Mouse (Mus musculus) forebrain, embryonic 16.5 days (tissue): ENCODE measurements around the gene Gnb4. TPM values are rescaled to one million over a fixed set of nuclear protein-coding genes. Genes with fewer than 3 reads are reported as not detected.

Experiments used
- ATAC-seq: fragments of 200-750 bp; cut with Nextera tagmentation; 2 replicates; pipeline ENCODE4 v1.8.0; 2017; ENCODE audit warnings: mild to moderate bottlenecking, moderate library complexity
- H3K27ac ChIP-seq: fragments of 300-500 bp; sonication (generic); 2 replicates; pipeline ENCODE4 v1.5.1; 2014; ENCODE audit warnings: low read length, control low read depth
- H3K27me3 ChIP-seq: fragments of 300-500 bp; sonication (generic); replicated peaks from 2 replicates; pipeline ENCODE4 v1.6.1; 2014; ENCODE audit warnings: low read length; ENCODE audit not compliant: control insufficient read depth, insufficient read depth
- H3K36me3 ChIP-seq: fragments of 300-500 bp; sonication (generic); 2 replicates; pipeline ENCODE4 v1.6.1; 2014; ENCODE audit not compliant: control insufficient read depth, insufficient read depth
- H3K4me1 ChIP-seq: fragments of 300-500 bp; sonication (generic); replicated peaks from 2 replicates; pipeline ENCODE4 v1.6.1; 2014; ENCODE audit warnings: low read length; ENCODE audit not compliant: control insufficient read depth, insufficient read depth
- H3K4me2 ChIP-seq: fragments of 300-500 bp; sonication (generic); 2 replicates; pipeline ENCODE4 v1.6.1; 2014; ENCODE audit warnings: mild to moderate bottlenecking, low read length, control low read depth
- H3K4me3 ChIP-seq: fragments of 300-500 bp; sonication (generic); replicated peaks from 2 replicates; pipeline ENCODE4 v1.5.1; 2014; ENCODE audit warnings: mild to moderate bottlenecking, low read length, control low read depth
- H3K9ac ChIP-seq: fragments of 300-500 bp; sonication (generic); replicated peaks from 2 replicates; pipeline ENCODE4 v1.6.1; 2014; ENCODE audit warnings: low read depth, low read length, control low read depth
- H3K9me3 ChIP-seq: fragments of 300-500 bp; sonication (generic); 2 replicates; pipeline ENCODE4 v1.6.1; 2016; ENCODE audit warnings: low read length; ENCODE audit not compliant: control insufficient read depth
- WGBS: fragments of 180-500 bp; shearing (Covaris S2); extraction: QIAGEN DNeasy Blood & Tissue Kit; methylation state at CpG from one replicate; pipeline ENCODE4 v1.1.7; 2014; 5-methylcytosine and 5-hydroxymethylcytosine counted together
- polyA plus RNA-seq: library from polyadenylated mRNA; unstranded; fragments of >200 nt; fragmentation: Nextera tagmentation; extraction: Ambion mirVana; gene quantifications from 2 replicates; pipeline ENCODE4 v1.2.1, GENCODE M21; 2015

Gnb4 gene
- polyA plus RNA-seq, 1 experiment from 2014 or later = 88.3 TPM

DNA sequence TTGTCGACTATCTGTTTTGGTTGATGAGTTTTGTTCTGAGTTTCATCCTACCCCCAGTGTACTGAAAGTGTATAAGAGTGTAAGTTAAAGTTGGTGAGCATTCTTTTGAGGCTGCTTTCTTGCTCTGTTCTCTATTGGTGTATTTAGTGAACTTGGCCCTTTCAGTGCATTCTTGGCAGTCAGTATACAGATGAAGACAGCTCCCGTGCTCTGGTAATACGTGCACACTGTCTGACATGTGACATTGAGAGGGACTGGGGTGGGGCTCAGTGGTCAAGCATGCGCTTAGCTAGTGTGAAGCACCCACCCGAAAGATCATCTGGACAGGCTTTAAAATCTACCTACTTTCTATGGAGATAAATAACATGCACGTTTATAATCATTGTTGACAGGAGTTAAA lies 53.0 kb downstream of the Gnb4 start:
- WGBS = 90% methylated on average over 6 of the region's 6 CpGs
- peaks cover 20% of the 10 kb centered on the region for H3K36me3 ChIP-seq
- no peak for ATAC-seq

DNA sequence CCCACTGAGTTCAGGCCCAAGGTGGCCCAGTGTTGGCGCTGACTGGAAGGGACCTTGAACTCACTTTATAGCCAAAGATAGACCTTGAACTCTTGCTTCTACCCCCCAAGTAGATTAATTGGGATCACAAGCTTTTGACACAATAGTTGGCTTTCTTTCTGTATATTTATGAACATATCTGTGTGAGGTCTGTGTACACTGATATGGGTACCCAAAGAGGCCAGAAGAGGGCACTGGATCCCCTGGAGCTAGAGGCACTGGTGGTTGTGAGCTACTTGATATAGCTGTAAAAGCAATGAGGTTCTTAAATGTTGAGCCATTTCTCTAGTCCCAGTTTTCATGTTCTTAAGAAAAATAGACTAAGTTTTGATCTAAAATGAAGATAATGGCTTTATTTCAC lies 63.3 kb downstream of the Gnb4 start:
- H3K4me1 ChIP-seq = no peaks in the 10 kb centered on the region
- no peak for ATAC-seq

More for the DNA sequence above, 53.0 kb downstream of the Gnb4 start:
- no peak overlapping the region for H3K9ac ChIP-seq
- H3K27ac ChIP-seq = no peak overlapping the region
- H3K9me3 ChIP-seq = no peaks in the 10 kb centered on the region
- no peaks in the 10 kb centered on the region for H3K4me1 ChIP-seq
- no peak overlapping the region for H3K4me3 ChIP-seq
- H3K4me2 ChIP-seq = no peak overlapping the region
- H3K27me3 ChIP-seq = no peaks in the 10 kb centered on the region

DNA sequence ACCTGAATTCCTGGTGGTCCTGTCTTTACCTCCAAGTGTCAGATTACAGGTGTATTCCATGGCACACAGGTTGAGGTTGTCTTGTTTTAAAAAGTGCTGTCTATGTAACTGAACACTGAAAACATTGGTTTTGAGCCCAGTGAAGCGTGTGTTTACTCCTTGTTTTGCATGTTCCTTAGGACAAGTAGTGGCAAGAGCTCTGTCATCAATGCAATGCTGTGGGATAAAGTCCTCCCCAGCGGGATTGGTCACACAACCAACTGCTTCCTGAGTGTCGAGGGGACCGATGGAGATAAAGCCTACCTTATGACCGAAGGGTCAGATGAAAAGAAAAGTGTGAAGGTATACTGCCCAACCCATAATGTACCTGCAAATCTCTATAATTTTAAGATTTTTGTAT lies 78.3 kb downstream of the Gnb4 start:
- Histone ChIP-seq H3K27ac (no peak overlapping the region), H3K4me1 (0 out of 2 replicates have a peak, but pooled peaks cover 2% of the 10 kb centered on the region), H3K9ac (no peak overlapping the region), H3K4me2 (no peak overlapping the region), H3K4me3 (no peak overlapping the region), H3K36me3 (peaks cover 13% of the 10 kb centered on the region), H3K9me3 (no peaks in the 10 kb centered on the region), H3K27me3 (no peaks in the 10 kb centered on the region)
- ATAC-seq = no peak
- 95% methylated on average over 5 of the region's 5 CpGs for WGBS

More for the DNA sequence above, 63.3 kb downstream of the Gnb4 start:
- Histone ChIP-seq H3K36me3 (peaks cover 16% of the 10 kb centered on the region), H3K9me3 (no peaks in the 10 kb centered on the region), H3K4me3 (no peak overlapping the region), H3K9ac (no peak overlapping the region), H3K27me3 (no peaks in the 10 kb centered on the region), H3K27ac (no peak overlapping the region), H3K4me2 (no peak overlapping the region)
- 100% methylated on average over 1 of the region's 1 CpGs for WGBS

DNA sequence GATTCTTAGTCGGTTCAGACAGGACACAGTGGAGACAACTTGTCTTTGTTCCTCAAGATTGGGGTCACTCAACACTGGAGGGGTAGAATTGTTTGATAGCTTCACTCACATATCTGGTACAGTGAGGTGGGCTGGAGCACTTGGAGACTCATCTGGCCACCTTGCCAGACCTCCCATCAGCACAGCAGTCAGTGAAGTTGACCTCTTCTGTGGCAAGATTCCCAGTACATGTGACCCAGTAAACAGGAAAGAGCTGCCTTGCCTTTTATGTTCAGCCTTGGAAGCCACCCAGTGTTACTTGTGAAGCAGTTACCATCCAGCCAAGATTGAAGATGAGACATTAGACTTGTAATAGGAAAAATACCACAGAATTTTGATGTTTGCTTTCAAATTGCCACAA lies 78.8 kb downstream of the Gnb4 start:
- Histone ChIP-seq H3K4me2 (no peak overlapping the region), H3K36me3 (peaks cover 15% of the 10 kb centered on the region), H3K4me1 (0 out of 2 replicates have a peak, but pooled peaks cover 2% of the 10 kb centered on the region), H3K9me3 (no peaks in the 10 kb centered on the region), H3K9ac (no peak overlapping the region), H3K27me3 (no peaks in the 10 kb centered on the region), H3K4me3 (no peak overlapping the region), H3K27ac (no peak overlapping the region)
- ATAC-seq = no peak
- WGBS = 39% methylated on average over 1 of the region's 1 CpGs

DNA sequence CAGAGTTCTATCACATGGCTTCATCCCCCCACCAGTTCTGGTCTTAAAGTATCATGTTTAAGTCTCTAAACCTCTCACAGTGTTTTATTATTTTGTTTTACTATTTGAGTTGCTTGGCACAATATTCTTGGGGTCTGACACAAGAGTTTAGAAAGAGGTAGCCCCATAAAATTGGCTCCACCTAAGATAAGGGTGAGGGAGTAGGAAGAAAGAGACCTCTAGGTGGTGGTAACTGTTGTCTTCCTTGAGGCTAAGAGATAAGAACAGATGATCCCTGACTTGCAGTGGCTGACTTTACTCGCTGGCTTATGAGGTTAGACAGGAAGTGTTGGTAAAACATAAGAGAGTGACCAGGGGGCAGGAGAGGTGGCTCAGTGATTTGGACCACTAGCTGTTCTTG lies 80.7 kb downstream of the Gnb4 start:
- no peak for ATAC-seq
- H3K4me2 ChIP-seq = no peak overlapping the region
- no peak overlapping the region for H3K4me3 ChIP-seq
- no peak overlapping the region for H3K9ac ChIP-seq
- peaks cover 15% of the 10 kb centered on the region for H3K36me3 ChIP-seq
- no peaks in the 10 kb centered on the region for H3K27me3 ChIP-seq
- no peaks in the 10 kb centered on the region for H3K9me3 ChIP-seq
- WGBS = 81% methylated on average over 1 of the region's 1 CpGs
- no peak overlapping the region for H3K27ac ChIP-seq
- H3K4me1 ChIP-seq = peaks cover 4% of the 10 kb centered on the region; the same call in 1 of the 2 replicates

Other genes with a start within 250 kb of the Gnb4 start
- gene Pik3ca, start 218.9 kb downstream of the Gnb4 start, polyA plus RNA-seq = 14.1 and 16.0 TPM in 2 replicates
- 0.16 and 0.19 TPM in 2 replicates for gene Kcnmb3, start 124.4 kb downstream of the Gnb4 start, polyA plus RNA-seq
- gene Zfp639, start 106.3 kb downstream of the Gnb4 start, polyA plus RNA-seq = 38.8 and 39.8 TPM in 2 replicates
- gene Mfn1, start 87.1 kb downstream of the Gnb4 start, polyA plus RNA-seq = 37.5 and 41.7 TPM in 2 replicates
- gene Actl6a, start 89.7 kb upstream of the Gnb4 start, polyA plus RNA-seq = 113 and 119 TPM in 2 replicates
- 283 and 286 TPM in 2 replicates for gene Ndufb5, start 120.4 kb upstream of the Gnb4 start, polyA plus RNA-seq
- 30.1 and 37.3 TPM in 2 replicates for gene Mrpl47, start 121.0 kb upstream of the Gnb4 start, polyA plus RNA-seq
- gene Usp13, start 201.0 kb upstream of the Gnb4 start, polyA plus RNA-seq = 9.7 and 10.3 TPM in 2 replicates